Mouse (Mus musculus): ENCODE data around the gene Ptgfrn.

Gene Ptgfrn

DNA sequence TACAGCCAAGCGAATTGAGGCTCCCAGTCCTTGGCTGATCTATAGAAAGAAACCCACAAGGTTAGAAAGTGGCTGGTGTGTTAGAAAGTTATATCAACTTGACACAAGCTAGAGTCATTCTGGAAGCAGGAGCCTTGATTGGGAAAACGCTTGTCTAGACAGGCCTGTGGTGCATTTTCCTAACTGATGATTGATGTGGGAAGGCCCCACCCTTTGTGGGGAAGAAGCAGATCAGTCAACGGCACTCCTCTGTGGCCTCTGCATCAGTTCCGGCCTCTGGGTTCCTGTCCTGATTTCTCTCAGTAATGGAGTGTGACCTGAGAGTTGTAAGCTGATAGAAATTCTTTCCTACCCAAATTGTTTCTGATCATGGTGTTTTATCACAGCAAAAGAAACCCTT is 76.4 kb downstream of the Ptgfrn start:
- no peak for DNase-seq

DNA sequence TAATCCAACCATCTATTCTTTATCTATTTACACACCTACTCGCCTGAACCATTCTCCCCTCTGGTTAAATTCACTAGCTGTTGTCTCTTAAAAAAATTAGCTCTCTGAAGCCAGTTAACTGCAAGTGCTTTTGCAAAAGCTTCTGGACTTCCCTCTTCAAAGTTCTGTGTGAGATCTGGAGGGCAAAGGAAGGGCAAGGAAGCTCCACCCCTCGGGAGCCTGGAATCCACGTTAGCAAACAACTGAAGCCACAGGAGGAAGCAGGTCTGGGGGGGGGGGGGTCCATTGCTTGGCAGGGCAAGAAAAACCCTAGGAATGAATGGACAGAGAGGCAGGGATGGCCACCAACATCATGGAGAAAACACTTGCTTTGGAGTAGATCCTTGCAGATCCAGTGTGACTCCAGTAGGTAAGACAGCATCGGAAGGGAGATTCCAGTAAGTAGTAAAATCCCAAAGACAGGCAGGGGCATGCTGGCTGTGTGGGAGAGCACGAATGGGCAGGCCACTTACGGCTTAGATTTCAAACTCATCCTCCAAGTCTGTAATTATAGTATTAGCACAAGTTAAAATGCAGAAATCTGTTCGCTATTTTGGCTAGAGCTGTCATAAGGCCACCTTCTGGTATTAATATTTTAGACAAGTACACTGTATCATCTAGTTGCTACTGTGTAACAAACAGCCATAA is 78.5 kb downstream of the Ptgfrn start:
- no peak for DNase-seq

DNA sequence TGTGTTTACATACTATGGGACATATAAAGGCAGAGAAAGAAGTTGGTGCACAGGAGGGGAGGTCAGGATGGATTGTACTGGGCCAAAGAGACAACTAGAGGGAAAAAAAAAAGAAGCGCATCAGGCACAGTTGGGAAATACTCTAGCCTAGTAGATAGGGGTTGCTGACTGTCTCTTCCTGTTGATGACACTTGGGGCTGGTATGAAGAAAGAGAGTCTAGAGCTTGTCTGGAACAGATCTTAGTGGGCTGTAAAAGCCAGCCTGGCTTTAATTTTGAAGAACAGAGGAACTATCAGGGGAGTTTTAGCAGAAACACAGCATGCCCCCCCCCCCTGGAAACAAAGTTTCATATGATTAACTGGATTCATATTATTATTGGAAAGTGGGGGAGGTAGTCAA is 79.4 kb downstream of the Ptgfrn start:
- no peak for DNase-seq

DNA sequence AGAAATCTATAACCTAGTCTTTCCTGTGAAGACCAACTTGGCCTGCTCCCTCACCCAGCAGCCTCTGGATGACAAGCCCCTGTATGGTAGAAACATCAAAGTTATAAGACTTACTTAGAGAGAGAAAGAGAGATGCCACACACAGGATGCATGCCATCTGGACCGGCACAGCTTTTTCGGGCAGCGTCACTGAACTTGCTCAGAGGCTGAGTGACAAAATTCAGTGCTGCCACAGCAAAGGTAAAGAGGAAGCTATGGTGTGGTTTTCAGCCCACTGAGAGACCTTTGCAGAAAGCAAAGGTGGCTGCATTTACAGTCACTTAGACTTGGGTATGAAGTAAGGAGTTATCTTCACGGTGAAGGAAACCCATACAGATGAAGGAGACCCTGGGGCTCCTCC is 80.7 kb downstream of the Ptgfrn start, which contains the start of gene Cd101:
Gene Cd101 (minus strand): TSS at position 218 of the 400 bp plus-strand sequence.
- DNase-seq: peak; percentile 72

DNA sequence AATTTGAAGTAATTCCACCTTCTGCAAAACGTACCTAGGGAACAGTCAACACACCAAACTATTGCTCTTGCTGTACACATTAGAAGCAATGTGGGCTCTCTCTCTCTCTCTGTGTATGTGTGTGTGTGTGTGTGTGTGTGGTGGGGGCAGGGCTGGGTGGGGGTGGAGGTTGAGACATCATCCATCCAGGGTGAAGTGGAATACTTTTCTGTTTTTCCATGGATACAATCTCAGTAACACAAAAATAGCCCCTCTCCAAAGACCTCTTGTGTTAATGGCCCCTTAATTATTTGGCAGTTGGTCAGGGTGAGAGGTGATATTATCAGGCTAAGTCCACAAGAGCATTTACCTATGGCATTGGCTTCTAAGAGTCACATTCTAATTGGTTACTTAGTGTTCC is 83.3 kb downstream of the Ptgfrn start:
- no peak for DNase-seq

DNA sequence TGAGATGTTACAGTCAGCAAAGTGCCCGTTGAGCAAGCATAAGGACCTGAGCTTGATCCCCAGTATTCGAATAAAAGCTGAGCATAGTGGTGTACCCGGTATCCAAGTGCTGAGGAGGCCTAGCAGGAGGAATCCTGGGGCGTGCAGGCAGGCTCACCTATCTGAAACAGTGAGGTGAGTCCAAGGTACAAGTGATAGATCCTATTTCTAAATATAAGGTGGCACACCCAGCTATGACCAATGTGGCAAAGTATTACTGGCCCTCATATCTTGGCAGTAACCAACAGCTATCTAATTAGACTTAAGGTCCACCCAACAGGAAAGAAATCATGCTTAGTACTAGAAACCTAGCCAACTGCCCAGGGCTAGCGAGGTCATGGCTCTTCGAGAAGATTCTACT is 87.1 kb downstream of the Ptgfrn start:
- DNase-seq: no peak

DNA sequence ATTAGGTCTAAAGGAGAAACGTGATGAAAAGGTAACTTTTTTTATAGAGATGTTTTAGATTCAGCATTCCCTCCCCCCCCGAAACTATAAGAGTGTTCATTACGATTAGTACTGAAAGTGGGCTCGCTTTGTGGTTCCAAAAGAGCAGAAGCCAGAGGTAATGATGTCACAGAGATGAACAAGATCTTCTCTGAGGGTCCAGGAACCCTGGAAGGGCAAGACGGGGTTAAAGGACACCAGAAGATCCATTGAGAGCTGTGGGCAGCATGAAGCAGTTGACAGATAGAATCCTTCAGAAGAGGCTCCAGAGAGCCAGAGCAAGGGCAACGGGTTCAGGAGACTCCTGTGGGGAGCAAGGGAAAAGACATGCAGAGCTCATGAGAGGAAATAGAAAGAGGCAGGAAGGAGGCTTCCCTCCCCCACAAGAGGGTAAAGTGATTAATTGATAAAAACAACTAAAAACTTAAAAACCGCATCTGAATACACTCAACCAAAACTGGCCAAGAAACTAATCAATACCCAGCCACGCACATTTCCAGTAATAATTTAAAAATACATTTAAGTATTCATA is 88.5 kb downstream of the Ptgfrn start:
- no peak for DNase-seq

DNA sequence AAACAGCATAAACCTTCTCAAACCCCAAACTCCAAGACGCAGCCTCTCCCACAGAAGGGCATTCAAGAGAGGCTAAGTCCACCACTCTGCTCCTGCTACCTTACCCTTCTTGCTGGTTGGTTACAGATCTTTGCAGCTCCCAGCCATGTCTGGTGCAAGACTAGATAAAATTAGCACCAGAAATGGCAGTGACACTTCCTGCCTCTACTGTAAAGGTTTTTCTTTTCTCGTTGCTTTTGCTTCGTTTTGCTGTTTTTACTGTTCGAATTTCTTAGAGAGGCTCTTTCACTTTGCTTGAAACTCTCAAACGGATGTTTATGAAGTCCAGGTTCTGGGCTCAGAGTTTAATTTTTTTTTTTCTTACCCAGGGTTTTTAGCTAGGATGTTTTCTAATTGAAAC is 89.0 kb downstream of the Ptgfrn start:
- DNase-seq: no peak

DNA sequence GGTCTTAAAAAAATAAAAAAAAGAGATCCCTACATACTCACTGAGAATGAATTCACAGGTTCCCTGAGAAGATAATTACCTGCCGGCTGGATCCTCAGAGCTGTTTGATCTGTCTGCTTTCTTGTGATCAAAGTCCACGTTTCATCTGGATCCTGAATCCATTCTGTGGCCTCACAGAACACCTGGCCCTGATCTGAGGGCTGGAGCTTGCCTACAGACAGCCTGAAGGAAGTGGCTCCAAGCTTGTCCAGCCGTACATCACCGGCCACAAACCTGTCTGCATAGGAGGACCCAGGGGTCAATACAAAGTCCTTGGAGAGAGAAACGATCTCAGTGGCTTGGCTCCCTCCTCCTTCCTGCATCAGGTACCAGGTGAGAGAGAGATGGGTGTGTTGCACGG is 91.6 kb downstream of the Ptgfrn start:
- DNase-seq: no peak

DNA sequence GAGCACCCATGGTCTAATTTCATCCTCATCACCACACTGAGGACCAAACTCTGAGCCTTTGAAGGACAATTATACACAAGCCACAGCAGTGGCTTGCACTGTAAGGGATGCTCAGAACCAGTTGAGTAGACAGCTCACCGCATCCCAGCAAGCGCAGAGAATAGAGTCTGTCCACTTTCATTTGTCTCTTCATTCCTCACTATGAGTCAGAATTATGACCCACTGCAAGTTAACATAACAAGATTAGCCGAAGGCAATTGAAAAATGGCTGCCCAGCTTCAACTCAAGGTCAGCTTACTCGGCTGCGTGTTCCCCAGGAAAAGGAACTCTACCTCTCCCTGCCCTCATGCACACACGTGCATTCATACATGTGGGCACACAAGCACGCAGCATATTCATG is 94.0 kb downstream of the Ptgfrn start:
- no peak for DNase-seq

DNA sequence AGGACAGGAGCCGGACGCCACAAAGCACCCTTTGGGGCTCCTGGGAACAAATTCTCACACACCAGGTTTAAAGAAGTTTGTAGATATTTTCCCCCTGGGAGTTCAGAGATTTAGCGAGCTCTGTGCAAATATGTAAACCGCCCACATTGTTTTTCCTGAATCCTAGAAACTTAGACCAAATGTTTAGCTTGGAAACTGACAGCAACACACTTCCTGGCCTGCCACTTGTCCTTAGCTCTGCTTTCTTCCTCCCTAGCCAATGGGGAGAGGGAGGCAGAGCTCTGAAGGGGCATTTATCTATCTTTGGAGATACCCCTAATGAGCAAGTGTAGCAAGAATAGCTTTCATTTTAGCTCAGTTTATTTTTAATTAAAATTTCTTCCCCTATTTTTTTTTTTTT is 94.8 kb downstream of the Ptgfrn start:
- DNase-seq: no peak

DNA sequence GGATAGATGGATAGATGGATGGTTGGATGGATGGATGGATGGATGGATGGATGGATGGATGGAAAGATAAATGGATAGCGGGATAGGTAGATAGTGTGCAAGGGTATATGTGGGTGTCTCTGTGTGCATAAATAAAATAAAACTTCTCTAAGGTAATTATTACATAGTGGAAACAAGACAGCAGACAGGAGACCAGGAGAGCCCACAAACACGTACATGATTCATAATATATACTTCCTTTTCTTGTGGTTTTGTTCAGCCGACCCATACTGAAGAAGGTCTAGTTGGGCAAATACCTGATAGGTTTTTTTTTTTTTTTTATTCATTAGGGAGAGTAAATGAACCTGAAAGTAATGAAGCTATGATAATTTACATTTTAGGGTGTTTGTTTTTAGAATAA is 96.5 kb downstream of the Ptgfrn start:
- no peak for DNase-seq

DNA sequence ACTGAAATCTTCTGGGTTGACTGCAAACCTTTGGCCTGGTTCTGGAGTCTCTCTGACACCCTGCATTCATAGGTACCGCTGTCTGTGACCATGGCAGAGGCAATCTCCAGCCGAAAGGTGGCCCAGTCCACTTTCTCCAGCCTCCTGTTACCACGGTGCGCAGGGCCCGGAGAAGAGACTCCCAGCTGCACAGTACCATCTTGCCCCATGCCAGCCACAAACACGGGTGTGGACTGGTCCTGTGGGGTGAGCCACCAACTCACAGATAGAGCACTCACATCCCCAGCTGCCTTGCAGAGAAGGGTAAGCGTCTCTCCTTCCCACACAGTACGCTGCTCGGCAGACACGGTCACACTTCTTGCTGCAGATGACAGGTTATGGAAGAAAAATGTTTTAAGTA is 97.1 kb downstream of the Ptgfrn start:
- DNase-seq: no peak

DNA sequence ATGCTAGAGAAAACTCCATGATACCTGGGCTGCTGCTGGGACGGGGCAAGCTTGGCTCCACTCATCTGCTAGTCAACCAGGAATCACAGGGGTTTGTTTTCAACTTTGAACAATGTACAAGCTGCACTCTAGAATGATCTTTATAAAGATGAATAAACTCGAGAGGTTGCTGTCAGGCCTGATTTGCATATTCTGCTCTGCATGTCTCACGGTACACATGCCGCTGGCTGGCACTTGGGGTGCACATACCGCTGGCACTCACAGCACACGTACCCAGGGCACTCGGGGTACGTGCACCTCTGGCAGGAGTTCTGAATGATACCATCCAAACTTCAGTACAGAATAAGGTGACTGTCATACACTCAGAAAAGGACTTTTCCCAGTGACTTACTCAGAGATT is 97.5 kb downstream of the Ptgfrn start:
- peak; percentile 64 for DNase-seq

DNA sequence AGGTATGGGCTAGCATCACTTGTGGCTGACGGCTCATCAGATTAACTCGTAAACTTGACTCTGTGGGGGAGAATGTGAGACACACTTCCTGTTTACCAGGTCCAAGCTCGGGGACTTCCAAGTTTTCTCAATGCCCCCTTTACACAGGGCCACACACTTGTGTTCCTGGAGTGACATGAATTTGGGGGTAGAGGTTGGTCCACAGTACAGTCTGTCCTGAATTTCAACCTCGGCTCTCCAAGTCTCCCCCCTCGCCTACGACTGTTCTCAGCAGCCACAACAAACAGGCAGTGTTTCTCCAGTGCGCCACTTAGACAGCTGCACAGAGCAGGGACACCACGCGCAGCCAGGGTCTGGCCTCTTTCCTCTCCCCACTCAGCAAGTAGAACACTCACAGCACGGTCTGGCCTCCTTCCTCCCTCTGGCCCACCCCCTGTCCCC is 97.9 kb downstream of the Ptgfrn start:
- peak; percentile 81 for DNase-seq

DNA sequence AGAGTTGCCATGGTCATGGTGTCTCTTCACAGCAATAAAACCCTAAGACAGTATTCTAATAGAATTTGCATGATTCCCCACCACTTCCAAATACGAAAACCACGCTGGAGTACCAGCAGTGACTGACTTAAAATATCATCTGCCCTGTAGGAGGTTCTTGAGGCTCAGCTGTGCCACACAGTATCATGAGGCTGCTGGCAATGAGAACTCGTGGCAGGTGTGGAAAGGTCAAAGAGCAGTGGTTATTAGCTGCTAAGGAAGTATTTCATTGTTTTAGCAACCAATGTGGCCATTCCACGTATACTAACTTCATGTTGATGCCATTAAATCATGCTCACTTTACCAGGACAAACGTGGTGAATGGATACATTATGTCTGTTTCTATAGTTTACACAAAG is 98.9 kb downstream of the Ptgfrn start:
- DNase-seq: no peak

DNA sequence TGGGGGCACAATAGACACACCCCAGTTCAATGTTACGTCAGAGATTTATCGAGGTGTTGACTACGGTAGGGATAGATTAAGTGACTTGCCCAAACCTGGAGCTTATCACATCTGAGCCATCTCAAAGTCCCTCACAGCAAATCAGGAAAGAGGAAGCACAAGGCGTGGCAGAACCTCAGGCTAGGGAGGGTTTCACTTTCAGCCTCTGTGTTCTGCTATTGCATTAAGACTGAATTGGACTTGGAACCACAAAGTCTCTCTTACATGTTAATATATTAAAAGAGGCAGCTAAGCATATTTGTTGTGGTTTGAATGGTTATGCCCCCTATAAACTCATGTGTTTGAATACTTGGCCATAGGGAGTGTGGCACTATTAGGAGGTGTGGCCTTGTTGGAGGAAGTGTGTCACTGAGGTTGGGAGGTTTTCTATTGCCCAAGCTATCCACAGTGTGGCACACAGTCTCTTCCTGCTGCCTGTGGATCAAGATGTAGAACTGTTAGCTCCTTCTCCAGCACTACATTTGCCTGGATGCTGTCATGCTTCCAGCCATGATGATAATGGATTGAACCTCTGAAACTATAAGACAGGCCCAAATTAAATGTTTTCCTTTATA is 99.4 kb downstream of the Ptgfrn start:
- no peak for DNase-seq

DNA sequence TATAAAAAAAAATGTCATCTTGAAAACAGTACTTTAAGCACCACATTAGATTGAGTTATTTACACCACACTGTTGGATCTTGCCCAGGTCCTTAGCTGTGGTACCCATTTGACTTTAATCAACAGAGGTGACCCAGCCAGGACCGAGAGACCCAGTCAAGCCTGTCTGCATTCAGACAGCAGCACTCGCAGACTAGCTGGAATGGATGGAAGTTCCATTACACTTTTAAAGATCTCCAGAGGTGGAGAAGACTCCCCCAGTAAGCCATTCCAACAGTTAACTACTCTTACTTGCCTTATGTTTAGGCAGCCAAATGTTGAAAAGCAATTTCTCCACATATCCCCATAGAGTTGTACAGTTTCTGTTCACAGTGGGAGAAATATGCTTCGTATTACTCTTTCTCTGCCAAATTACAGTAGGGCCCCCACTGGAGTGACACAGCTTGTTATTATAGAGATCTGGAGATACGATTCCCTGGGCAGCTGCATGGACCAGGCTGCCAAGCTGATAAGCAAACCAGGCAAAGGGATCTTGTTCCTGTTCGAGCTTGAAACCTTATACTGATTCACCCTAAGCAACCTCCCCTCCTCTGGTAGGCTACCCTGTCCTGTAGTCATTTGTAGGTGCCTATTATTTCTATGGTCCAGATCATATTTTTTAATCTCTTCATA is 102.8 kb downstream of the Ptgfrn start:
- no peak for DNase-seq

DNA sequence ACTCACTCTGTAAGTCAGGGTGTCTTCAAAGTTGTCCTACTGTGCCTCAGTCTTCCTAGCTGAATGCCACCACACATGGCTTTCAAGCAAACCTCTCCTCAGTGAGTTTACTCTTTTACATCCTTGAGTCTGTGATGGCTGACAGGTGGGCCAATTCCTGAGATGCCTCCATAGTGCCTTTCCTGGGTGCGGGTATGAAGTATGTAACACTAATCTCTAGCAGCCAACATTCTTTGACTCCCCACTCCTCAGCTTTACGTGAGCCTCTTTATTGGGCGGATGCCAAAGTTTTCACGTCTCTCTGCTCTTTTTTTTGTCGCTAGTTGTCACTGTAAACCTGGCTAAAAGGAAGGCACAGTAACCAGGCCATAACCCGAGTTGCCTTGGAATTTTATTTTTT is 104.7 kb downstream of the Ptgfrn start:
- DNase-seq: no peak

DNA sequence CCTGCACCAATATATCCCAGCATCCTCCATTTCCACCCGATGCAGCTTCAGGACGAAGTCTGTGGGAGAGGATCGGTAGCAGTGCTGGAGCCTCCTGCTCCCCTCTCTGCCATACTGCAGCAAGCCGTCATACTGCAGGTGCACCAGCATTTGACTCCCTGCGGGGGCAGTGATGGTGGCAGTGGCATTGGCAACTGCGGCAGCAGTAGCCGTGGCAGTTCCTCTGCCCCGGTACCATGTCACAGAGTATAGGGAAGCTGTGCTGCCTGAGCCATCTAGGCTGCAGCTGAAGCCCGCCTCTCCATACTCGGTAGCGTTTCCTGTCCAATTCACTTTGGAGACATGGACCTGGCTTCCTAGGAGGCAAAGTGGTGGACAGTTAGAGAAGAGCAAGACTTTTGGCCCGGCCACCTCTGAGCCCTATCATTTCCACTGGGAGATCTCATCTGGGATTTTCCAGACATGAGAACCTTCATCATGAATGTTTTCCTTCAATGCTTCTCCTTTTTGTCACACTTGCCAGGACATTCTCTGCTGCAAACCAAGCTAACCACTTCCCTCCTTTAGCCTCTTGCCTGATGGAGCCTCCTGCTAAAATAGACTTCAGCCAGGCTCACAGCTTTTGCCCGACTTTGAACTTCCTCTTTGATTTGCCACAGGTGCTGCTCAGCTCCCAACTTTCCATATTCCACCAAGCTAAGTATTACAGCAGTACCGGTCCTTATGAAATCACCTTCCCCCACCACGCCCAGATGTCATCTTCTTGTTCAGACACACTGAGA is 106.3 kb downstream of the Ptgfrn start:
- DNase-seq: peak; percentile 53

DNA sequence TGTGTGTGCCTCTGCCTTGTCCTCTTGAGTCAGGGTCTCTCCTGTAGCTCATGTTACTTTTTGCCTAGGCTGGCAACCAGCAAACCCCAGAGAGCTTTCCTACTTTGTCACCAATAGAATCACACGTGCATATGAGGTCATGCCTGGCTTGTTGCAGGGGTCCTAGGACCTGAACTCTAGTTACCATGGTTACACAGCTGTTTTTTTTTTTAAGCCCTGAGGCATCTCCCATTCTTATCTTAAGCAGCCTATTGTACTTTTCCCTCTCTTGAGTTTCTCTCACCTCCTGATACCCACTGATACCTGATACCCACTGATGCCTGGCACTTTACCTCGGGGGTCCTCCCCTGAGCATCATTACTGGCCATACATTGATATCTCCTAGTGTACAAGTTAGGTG is 110.3 kb downstream of the Ptgfrn start:
- no peak for DNase-seq

DNA sequence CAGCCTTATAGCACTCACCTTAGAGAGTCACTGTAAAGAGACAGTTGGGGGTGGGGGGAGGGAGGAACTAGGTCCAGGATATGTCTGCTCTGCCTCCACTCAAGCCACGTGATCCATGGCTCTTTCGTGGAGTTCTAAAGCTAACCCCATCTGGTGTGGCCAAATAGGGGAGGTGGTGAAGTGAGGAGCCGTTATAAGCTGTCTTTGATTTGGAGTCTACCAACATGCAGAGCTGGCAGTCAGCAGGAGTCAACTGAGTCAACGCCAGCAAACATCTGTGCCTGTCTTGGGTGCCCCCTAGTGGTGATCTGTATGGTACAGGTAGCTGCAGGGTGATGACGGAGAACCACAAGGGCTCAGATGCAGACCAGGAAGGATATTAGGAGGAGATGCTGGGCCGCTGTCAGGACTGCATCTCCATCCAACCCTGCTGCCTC is 111.2 kb downstream of the Ptgfrn start:
- DNase-seq: peak; percentile 92

All from thymus, postnatal 4 days (tissue).